21 mouse cellular contexts compared by ENCODE assay signal in the genomic region with DNA sequence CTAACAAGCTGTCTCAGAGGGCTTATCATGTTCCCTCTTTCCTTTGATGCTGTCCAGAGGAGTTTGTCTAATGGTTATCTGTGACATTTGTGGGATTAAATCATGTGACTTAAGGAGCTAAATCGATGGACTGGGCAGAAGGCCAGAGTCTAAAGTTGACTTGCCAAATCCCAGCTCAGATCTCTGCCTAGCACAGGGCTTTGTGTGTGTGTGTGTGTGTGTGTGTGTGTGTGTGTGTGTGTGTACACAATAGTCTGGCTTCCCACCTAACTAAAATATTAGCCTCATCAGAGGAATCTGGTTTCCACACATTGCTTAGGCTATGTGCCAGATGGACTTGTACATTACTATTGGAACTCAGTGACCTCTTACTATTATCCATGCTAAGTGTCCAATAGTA.
DNase-seq lines count a peak whose midpoint lies in the region; ATAC-seq and TF ChIP-seq lines count a peak whose summit lies in the region.
"Had no signal": no experiment of that assay in that cellular context is flagged by ENCODE, and none has a peak within 500 bp of the region (broad histone marks: within the 10 kb centered on the region; RNA-seq: fewer than 3 reads in every experiment).

No protein-coding gene starts in this region.

- no peaks in the 10 kb centered on the region for H3K36me3 ChIP-seq in liver, adult 2 months (ENCODE audit: control insufficient read depth, insufficient read depth, low read length)
- H3K36me3 ChIP-seq in liver, embryonic 12.5 days: no peaks in the 10 kb centered on the region
- no peaks in the 10 kb centered on the region for H3K36me3 ChIP-seq in intestine, embryonic 15.5 days
- H3K36me3 ChIP-seq: forebrain, embryonic 12.5 days; G1E; hindbrain, embryonic 15.5 days; midbrain, embryonic 13.5 days had no signal

- TF ChIP-seq POLR2A in liver, adult 2 months (IDR thresholded peaks at IDR 0.05; ENCODE audit: extremely low read depth, insufficient read depth, low read length): no peak

- no peaks in the 10 kb centered on the region for H3K79me2 ChIP-seq in liver, adult 2 months (ENCODE audit: control insufficient read depth, insufficient read depth, low read length)

- H3K27me3 ChIP-seq in liver, adult 2 months (ENCODE audit: control insufficient read depth, insufficient read depth, low read length): no peaks in the 10 kb centered on the region
- no peaks in the 10 kb centered on the region for H3K27me3 ChIP-seq in liver, embryonic 12.5 days (replicated peaks)
- H3K27me3 ChIP-seq in intestine, embryonic 15.5 days (replicated peaks): no peaks in the 10 kb centered on the region
- H3K27me3 ChIP-seq: forebrain, embryonic 12.5 days; hindbrain, embryonic 15.5 days; midbrain, embryonic 13.5 days had no signal

- no peak overlapping the region for H3K9ac ChIP-seq in liver, adult 2 months (ENCODE audit: low read depth, low read length)
- no peak overlapping the region for H3K9ac ChIP-seq in liver, embryonic 12.5 days
- no peak overlapping the region for H3K9ac ChIP-seq in intestine, embryonic 15.5 days
- H3K9ac ChIP-seq: forebrain, embryonic 12.5 days; hindbrain, embryonic 15.5 days; midbrain, embryonic 13.5 days had no signal

- ATAC-seq in liver, embryonic 12.5 days: no peak; the same call in 1 of the 2 replicates
- peak; percentile 45 for ATAC-seq in intestine, embryonic 15.5 days
- ATAC-seq: midbrain, embryonic 13.5 days had no signal

- TF ChIP-seq CTCF in liver, adult 2 months (IDR thresholded peaks at IDR 0.05; ENCODE audit: low read depth, low read length): no peak

- peak; percentile 1 for DNase-seq in embryo, embryonic 10.5 days (ENCODE audit: low spot score)
- DNase-seq in embryo, embryonic 11 days: no peak
- DNase-seq in liver, adult 2 months (ENCODE audit: extremely low read depth, low read depth, low spot score): peak; percentile 91
- peak; percentile 4 for DNase-seq in mesoderm, embryonic 11.5 days (ENCODE audit: low read depth, low spot score)
- no peak for DNase-seq in ovary, postnatal 36 days (ENCODE audit: low spot score)
- DNase-seq in cerebellum, adult 18-20 months: no peak
- DNase-seq: adrenal gland, postnatal 36 days; cerebellum, adult 8-10 months; gastrocnemius, postnatal 14 days; heart, adult 18-20 months; heart, postnatal 4 days; kidney, adult 2 months; kidney, postnatal 10 days; lung, postnatal 10 days; right cerebral cortex, adult 18-20 months had no signal

- no peaks in the 10 kb centered on the region for H3K9me3 ChIP-seq in liver, embryonic 12.5 days (replicated peaks)
- H3K9me3 ChIP-seq in intestine, embryonic 15.5 days: no peaks in the 10 kb centered on the region
- H3K9me3 ChIP-seq: forebrain, embryonic 12.5 days; G1E; hindbrain, embryonic 15.5 days; midbrain, embryonic 13.5 days had no signal

- no peak overlapping the region for H3K4me2 ChIP-seq in liver, embryonic 12.5 days
- H3K4me2 ChIP-seq in intestine, embryonic 15.5 days (replicated peaks): no peak overlapping the region
- H3K4me2 ChIP-seq: forebrain, embryonic 12.5 days; hindbrain, embryonic 15.5 days; midbrain, embryonic 13.5 days had no signal

- no peak overlapping the region for H3K27ac ChIP-seq in liver, adult 2 months (replicated peaks; ENCODE audit: insufficient read depth, low read depth, low read length)
- no peak overlapping the region for H3K27ac ChIP-seq in liver, embryonic 12.5 days
- no peak overlapping the region for H3K27ac ChIP-seq in intestine, embryonic 15.5 days
- H3K27ac ChIP-seq: forebrain, embryonic 12.5 days; hindbrain, embryonic 15.5 days; midbrain, embryonic 13.5 days had no signal

- 7% methylated on average over 1 of the region's 1 CpGs for WGBS in liver, adult 2 months
- WGBS in liver, embryonic 12.5 days (ENCODE audit: insufficient replicate concordance): 24% methylated on average over 1 of the region's 1 CpGs
- 27% methylated on average over 1 of the region's 1 CpGs for WGBS in intestine, embryonic 15.5 days

- no peaks in the 10 kb centered on the region for H3K4me1 ChIP-seq in liver, adult 2 months (ENCODE audit: control insufficient read depth, insufficient read depth, low read length)
- no peaks in the 10 kb centered on the region for H3K4me1 ChIP-seq in liver, embryonic 12.5 days
- H3K4me1 ChIP-seq in intestine, embryonic 15.5 days (replicated peaks): no peaks in the 10 kb centered on the region
- H3K4me1 ChIP-seq: forebrain, embryonic 12.5 days; hindbrain, embryonic 15.5 days; midbrain, embryonic 13.5 days had no signal

- no peak overlapping the region for H3K4me3 ChIP-seq in liver, adult 2 months (ENCODE audit: insufficient read depth, low read depth, low read length)
- no peak overlapping the region for H3K4me3 ChIP-seq in liver, embryonic 12.5 days
- H3K4me3 ChIP-seq in intestine, embryonic 15.5 days (replicated peaks): no peak overlapping the region
- H3K4me3 ChIP-seq: forebrain, embryonic 12.5 days; hindbrain, embryonic 15.5 days; midbrain, embryonic 13.5 days had no signal

Comparison
In these comparisons a context has a peak if more than half of its experiments do, and no peak if none do; other contexts are left out.
1. DNase-seq: peak in embryo, embryonic 10.5 days (single experiment), liver, adult 2 months (single experiment) and mesoderm, embryonic 11.5 days (single experiment); none in embryo, embryonic 11 days (single experiment), ovary, postnatal 36 days (single experiment) and cerebellum, adult 18-20 months (0 of 2).